Mouse (Mus musculus) gastrocnemius, adult 2 months (tissue): ENCODE results near the gene Reep1. TPM values are rescaled to one million over a fixed set of nuclear protein-coding genes. Genes with fewer than 3 reads are reported as not detected.

ENCODE experiments used
- DNase-seq: peaks from one replicate; pipeline ENCODE4 v3.0.0; 2022
- H3K27ac ChIP-seq: fragments of 200-600 bp; 2 replicates; pipeline ENCODE4 v1.8.1; 2022; ENCODE audit warnings: mild to moderate bottlenecking
- H3K4me3 ChIP-seq: fragments of 200-600 bp; 2 replicates; pipeline ENCODE4 v1.8.1; 2022; ENCODE audit warnings: mild to moderate bottlenecking, moderate library complexity
- CTCF ChIP-seq: fragments of 200-600 bp; IDR thresholded peaks from 2 replicates; pipeline ENCODE4 v1.8.1; 2022; ENCODE audit warnings: antibody characterized with exemption, mild to moderate bottlenecking, moderate library complexity
- intact Hi-C: fragments of 180-260 bp; cut with DNase I; formaldehyde crosslinking; loops from one replicate; pipeline ENCODE4 v1.15.1; 2025
- total RNA-seq, 2 experiments: library from RNA; stranded (reverse); gene quantifications; 2 replicates each; pipeline ENCODE4 v1.2.3; 2021

Reep1 gene
- total RNA-seq, 2 experiments from 2014 or later: 52.8 to 59.4 TPM

- H3K27ac ChIP-seq: no peak overlapping the region
- intact Hi-C loops: no loop called here
- TF ChIP-seq CTCF: no peak
- H3K4me3 ChIP-seq: no peak overlapping the region
- DNase-seq: no peak
Observed at GRCm38 (mm10) chr6:71741998-71742636, 34.8 kb downstream of the Reep1 start.

GRCm38 (mm10) chr6:71744934-71745333 is 37.6 kb downstream of the Reep1 start:
- no peak for DNase-seq
- H3K27ac ChIP-seq: no peak overlapping the region
- intact Hi-C loops: no loop called here
- H3K4me3 ChIP-seq: no peak overlapping the region
- no peak for TF ChIP-seq CTCF

- H3K27ac ChIP-seq: peak overlapping the region; percentile 62
- no peak overlapping the region for H3K4me3 ChIP-seq
- TF ChIP-seq CTCF: no peak
- intact Hi-C loops: no loop called here
- DNase-seq: no peak
Observed at GRCm38 (mm10) chr6:71745482-71746234, 38.3 kb downstream of the Reep1 start.

DNA sequence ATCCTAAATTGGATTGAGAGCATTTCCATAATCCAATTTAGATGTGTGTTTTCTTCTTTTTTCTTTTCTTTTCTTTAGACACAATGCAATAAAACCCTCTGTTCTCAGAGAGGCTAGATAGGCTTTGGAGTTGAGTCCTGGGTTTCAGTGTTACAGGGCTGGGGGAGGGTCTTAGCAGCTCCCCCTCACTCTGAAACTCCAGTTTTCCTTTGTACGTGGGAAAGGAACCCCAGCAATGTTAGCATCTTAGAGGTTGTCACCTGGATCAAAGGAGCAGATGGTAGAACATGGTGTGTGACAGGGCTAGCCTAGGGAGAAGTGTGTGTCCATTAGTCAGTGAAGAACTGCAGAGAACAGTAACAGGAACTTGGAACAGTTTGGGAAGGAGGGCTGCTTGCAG is 38.9 kb downstream of the Reep1 start:
- TF ChIP-seq CTCF: no peak
- peak overlapping the region; percentile 62 for H3K27ac ChIP-seq
- DNase-seq: no peak
- no peak overlapping the region for H3K4me3 ChIP-seq
- intact Hi-C loops: no loop called here

- no peak for DNase-seq
- intact Hi-C loops: no loop called here
- H3K27ac ChIP-seq: peak overlapping the region; percentile 62
Observed at GRCm38 (mm10) chr6:71746846-71747245, 39.5 kb downstream of the Reep1 start.

DNA sequence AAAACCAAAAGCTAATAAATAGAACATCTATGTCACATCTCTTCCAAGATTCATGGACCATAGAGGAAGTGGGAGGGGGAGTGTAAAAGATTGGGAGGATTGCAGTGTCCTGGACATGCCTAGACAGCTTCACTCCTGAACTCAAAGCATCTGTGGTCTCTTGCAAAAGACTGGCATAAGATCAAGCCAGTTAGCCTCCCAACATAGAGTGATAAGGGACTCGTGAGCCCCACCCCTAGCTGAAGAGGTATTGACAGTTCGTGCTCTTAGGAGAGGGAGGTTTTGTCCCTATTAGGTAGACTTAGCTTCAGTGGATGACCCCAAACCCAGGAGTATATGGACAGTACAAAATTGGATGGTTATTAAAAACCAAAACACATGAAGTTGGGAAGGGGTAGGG is 44.2 kb downstream of the Reep1 start:
- no peak for TF ChIP-seq CTCF
- Histone ChIP-seq H3K4me3 (no peak overlapping the region), H3K27ac (no peak overlapping the region; the same call in 1 of the 2 replicates)
- intact Hi-C loops: no loop called here
- DNase-seq: peak; percentile 2

More at GRCm38 (mm10) chr6:71746846-71747245, 39.5 kb downstream of the Reep1 start:
- TF ChIP-seq CTCF: no peak
- H3K4me3 ChIP-seq: no peak overlapping the region

GRCm38 (mm10) chr6:71752791-71753464 is 45.6 kb downstream of the Reep1 start:
- intact Hi-C loops: no loop called here
- DNase-seq: peak; percentile 54
- peak overlapping the region; percentile 81 for H3K27ac ChIP-seq

GRCm38 (mm10) chr6:71757039-71757894 is 49.9 kb downstream of the Reep1 start:
- intact Hi-C loops: loop anchor here (5.0 kb wide), 2 partner anchors 35 to 50 kb away; partner anchors contain the start of gene Reep1
- Histone ChIP-seq H3K4me3 (peak overlapping the region; percentile 52), H3K27ac (peak overlapping the region; percentile 95)
- no peak for TF ChIP-seq CTCF
- peak; percentile 88 for DNase-seq

More at GRCm38 (mm10) chr6:71752791-71753464, 45.6 kb downstream of the Reep1 start:
- TF ChIP-seq CTCF: no peak
- no peak overlapping the region for H3K4me3 ChIP-seq

- Histone ChIP-seq H3K27ac (peak overlapping the region; percentile 95), H3K4me3 (no peak overlapping the region)
- TF ChIP-seq CTCF: no peak
- intact Hi-C loops: loop anchor here (5.0 kb wide), 2 partner anchors 36 to 51 kb away; partner anchors contain the start of gene Reep1
- DNase-seq: peak; percentile 30
Observed at GRCm38 (mm10) chr6:71758780-71759179, 51.4 kb downstream of the Reep1 start.

- DNase-seq: peak; percentile 0
- intact Hi-C loops: no loop called here
- H3K4me3 ChIP-seq: no peak overlapping the region
- TF ChIP-seq CTCF: no peak
- no peak overlapping the region for H3K27ac ChIP-seq
Observed at GRCm38 (mm10) chr6:71760073-71760472, 52.7 kb downstream of the Reep1 start.

GRCm38 (mm10) chr6:71767761-71768160 is 60.4 kb downstream of the Reep1 start:
- DNase-seq: no peak
- no peak overlapping the region for H3K27ac ChIP-seq
- intact Hi-C loops: no loop called here
- no peak for TF ChIP-seq CTCF
- no peak overlapping the region for H3K4me3 ChIP-seq
